Mouse (Mus musculus) kidney, adult 2 months (tissue): ENCODE results near the gene Lrig2.

ENCODE experiments used
- CTCF ChIP-seq: fragments of 200-500 bp; conservative IDR thresholded peaks from 2 replicates; pipeline ENCODE4 v1.5.1; 2011; ENCODE audit warnings: low read depth, mild to moderate bottlenecking, control low read depth, low read length, moderate library complexity, mixed read lengths; ENCODE audit not compliant: insufficient read depth, insufficient read length
- POLR2A ChIP-seq: fragments of 200-500 bp; IDR thresholded peaks from one replicate; pipeline ENCODE4 v1.6.1; 2011; ENCODE audit warnings: low read depth, low read length, control low read depth

DNA sequence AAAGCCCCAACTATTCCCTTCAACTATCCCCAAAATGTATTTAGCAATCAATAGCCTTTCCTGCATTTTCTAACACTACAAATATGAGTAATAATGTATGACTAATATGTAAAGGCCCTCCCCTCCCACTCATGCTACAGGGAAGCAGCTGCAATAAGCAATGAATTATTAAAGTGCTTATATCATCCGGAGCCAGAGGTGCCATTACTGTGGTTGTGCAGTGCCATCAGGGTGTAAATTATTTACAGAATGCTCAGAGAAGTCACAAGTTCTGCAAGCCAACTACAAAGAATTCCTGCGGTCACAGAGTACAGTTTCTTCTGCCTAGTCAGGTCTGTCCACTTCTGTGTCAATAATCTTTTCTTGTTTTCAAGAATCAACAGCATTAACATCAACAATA is 10.8 kb downstream of the Lrig2 start:
- TF ChIP-seq POLR2A (no peak), CTCF (no peak)
